Mouse (Mus musculus) retina, embryonic 14.5 days (tissue): ENCODE measurements around the gene AA467197.

Experiments
- DNase-seq: peaks from one replicate; pipeline ENCODE4 v3.0.0-alpha.2; 2015; ENCODE audit warnings: low spot score

Gene AA467197

GRCm38 (mm10) chr2:122638029-122638428, 1.2 kb downstream of the AA467197 start:
- no peak for DNase-seq

- DNase-seq, result no peak
Measured at GRCm38 (mm10) chr2:122638673-122639072, 1.9 kb downstream of the AA467197 start.

- no peak for DNase-seq
Measured at GRCm38 (mm10) chr2:122652096-122653084, 15.6 kb downstream of the AA467197 start.

- DNase-seq, result no peak
Measured at GRCm38 (mm10) chr2:122656052-122656451, 19.3 kb downstream of the AA467197 start.

GRCm38 (mm10) chr2:122656767-122657166, 20.0 kb downstream of the AA467197 start:
- no peak for DNase-seq

DNA sequence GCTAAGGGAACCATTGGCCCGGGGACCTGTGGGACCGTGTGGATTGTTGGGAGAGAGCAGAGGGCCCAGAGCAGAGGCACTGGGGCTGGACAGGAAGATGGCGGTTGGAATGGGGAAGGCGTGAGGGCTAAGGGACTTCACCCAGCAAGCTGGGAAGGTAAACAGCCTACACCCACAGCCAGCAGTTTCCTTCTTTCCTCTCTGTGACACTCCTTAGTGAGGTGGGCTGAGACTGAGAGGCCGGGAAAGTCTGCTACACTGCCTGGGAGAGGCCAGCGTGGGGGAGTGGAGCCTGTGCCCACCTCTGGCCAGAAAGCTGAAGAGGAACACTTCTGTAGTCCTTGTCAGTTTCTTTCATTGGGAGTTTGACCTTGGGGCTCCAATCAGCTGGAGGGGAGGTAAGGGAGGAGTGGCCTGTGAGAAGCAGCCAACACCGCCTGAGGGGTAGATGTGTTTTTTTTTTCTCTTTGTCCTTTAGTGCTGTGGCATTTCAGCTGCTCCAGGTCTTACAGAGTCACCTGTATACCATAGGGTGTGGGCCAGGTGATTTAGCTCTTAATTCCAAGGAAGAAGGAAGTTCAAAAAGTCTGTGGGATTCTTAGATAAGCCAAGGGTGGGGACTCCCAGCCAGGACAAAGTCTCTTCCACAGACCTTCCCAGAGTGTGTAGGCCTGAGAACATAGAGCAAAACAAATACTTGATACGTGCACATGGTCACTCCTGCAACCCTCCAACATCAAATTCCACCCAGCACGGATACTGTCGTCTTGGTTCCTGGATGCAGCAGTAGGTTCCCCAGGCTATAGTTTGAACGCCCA, 21.1 kb downstream of the AA467197 start:
- DNase-seq, result no peak

DNA sequence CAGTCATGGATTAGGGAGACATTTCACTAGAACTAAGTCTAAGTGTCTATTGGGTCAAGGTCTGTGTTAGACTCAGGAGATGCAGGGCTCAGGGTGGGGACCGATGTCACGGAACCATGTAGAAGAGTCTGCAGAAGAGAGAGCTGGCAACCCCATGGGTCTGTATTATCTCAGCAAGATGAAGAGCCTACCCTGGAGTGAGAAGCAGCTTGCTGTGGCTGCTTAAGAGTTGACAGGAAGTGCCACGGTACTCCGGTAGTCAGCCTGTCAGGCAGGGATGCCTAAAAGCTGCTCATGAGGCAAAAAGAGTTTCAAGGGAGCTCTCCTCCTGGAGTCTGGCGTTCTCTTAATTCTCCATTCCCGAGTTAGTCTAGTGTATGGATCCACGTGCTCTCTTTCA, 23.0 kb downstream of the AA467197 start:
- DNase-seq, result no peak

- DNase-seq, result no peak
Measured at GRCm38 (mm10) chr2:122665253-122665972, 28.6 kb downstream of the AA467197 start.

DNA sequence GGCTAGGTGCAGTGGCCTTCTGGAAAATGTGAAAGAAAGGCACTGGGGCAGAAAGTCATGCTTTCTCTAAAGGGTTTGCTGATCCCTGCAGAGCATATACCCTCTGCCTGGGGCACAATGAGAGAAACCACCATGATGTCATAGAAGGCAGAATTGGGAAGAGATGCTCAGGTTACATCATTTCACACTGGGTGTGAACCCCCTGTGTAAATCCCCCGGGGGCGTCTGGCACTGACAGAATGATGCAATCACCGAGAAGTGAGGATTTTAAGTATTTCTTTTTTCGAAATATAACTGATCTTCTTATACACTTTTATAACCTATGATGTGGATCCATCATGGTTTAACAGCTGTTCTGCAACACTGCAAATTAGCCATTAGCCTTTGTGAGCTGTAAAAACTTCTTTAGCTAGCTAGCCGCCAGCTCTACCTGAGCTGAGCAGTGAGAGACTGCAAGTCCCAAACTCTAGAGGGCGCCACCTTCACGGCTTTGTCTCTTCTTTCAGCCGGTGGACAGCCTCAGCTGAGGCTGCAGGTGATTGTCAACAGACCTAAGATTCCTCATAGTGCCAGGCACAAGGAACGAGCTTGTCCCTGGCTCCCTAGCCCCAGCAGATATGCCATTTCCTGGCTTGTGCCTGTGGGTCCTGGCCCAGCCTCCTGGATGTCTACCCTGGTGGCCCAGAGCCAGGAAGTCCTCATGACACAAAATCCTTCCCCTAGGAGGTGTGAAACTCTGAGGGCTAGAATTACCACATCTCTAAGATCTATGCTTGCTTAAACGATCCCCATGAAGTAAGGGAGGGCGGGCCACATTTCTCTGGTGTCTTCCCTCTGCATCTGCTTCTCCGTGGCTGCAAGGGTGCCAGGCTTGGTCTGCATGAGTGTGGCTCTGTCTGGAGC, 29.4 kb downstream of the AA467197 start:
- peak; percentile 53 for DNase-seq

- DNase-seq, result peak; percentile 65
Measured at GRCm38 (mm10) chr2:122667856-122668255, 31.1 kb downstream of the AA467197 start.

DNA sequence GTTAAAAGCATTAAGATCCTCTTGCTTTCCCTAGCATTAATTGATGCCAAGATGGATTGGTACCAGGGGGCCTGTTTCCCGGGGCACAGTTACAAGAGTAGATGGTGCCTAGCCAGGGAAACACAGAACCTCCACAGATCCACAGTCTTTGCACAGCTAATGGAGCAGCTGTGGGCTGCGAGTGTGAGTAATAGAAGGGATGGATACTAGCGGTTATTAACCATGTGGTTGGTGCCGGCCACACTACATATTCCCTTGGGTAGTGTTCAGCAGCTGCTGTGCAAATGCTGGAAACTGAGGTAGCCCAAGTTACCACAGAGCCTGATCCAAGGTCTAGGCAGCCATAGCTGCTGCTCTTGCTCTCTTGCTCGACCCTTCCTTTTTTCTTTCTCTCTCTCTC, 34.9 kb downstream of the AA467197 start:
- DNase-seq, result no peak

DNA sequence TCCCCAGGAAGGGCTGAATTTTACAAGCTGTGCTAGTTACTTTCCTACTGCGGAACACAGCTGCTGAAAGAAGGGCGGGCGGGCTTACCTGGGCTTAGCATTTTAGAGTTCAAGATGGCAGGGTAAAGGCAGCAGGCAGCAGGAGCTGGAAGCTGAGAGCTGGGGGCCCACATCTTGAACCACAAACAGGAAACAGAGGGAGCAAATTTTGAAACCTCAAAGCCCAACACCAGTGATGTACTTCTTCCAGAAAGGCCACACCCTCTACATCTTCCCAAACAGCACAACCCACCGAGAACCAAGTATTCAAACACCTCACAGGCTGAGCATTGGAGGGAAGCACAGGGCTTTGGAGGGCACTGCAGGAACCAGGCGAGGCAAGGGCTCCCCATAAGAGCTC, 36.1 kb downstream of the AA467197 start:
- no peak for DNase-seq

DNA sequence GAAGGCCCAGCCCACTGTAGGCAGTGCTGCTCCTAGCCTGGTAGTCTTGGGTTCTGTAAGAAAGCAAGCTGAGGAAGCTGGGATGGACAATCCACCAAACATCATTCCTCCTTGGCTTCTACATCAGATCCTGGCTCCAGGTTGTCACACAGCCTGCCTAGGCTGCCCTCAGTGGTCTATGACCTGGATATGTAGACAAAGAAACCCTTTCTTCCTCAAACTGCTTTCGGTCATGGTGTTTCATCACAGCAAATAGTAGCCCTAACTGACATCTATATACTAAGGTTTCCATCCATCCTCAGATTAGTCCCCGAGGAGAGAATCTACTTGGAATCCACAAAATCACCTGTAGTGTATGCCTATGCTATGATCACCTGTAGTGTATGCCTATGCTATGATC, 38.3 kb downstream of the AA467197 start:
- DNase-seq, result no peak

GRCm38 (mm10) chr2:122681379-122682137, 44.8 kb downstream of the AA467197 start:
- DNase-seq, result peak; percentile 41

DNA sequence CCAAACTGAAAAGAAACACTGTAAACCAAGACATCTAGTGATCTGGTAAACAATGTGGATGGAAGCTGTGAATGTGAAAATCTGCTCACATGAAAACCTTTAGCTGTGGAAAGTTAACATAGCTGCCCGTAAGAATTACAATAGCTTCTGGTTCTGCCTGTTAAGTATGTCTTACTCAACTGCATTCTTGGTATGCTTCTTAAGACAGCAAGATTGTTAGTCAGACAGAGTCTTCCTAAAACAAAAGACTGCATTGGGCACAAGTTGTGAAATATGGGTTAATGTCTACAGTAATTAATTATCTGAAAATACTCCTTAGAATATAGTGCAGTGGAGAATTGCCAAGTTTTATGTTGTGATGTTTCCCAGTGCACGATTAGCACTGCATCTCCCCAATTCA, 45.7 kb downstream of the AA467197 start:
- no peak for DNase-seq

DNA sequence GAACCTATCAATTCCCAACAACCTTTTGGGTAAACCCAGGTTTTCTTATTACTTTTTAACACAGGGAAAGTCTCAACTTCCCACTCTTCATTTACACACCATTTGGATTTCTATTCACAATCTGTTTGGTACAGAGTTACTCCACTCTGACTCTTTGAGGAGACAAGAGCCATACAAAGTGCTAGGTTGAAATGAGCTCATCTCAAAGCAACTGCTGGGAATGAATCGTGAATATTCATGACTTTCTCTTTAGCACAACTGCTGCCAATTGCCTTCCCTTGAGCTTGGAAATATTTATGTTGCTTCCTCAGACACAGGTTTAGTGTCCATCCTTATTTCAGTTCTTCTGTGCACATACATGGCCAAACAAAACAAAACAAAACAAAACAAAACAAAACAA, 46.9 kb downstream of the AA467197 start:
- no peak for DNase-seq

DNA sequence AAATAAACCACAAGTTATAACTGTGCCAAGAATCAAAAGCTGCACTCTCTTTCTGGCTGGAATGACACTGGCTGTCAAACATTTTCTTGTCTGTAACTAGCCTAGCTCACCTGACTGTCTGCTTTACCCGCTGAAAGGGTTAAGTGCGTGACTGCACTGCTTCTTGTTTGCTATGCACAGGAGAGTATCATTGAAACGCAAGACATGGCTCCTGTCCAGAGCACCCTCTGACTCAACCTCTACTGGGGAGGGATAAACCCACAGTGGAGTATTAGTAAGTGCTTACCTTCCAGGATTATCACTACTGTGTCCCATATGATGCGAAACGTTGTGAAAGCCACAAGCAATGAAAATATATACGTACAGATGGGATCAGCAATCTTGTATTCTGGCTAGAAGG, 49.9 kb downstream of the AA467197 start:
- DNase-seq, result no peak
